Mouse (Mus musculus) cerebellum, adult 2 months (tissue): ENCODE measurements around the gene Gng8.

ENCODE experiments used
- CTCF ChIP-seq: fragments of 200-500 bp; IDR thresholded peaks from 2 replicates; pipeline ENCODE4 v1.5.1; 2011; ENCODE audit warnings: low read depth, mild to moderate bottlenecking, control low read depth, low read length, moderate library complexity, borderline replicate concordance; ENCODE audit not compliant: insufficient read depth
- POLR2A ChIP-seq: fragments of 200-500 bp; IDR thresholded peaks from 2 replicates; pipeline ENCODE4 v1.6.1; 2011; ENCODE audit warnings: low read length, control low read depth, borderline replicate concordance; ENCODE audit not compliant: insufficient read depth

GRCm38 (mm10) chr7:16893612-16894011, 2.0 kb downstream of the Gng8 start:
- no peak for TF ChIP-seq CTCF
- no peak for TF ChIP-seq POLR2A
